Mouse (Mus musculus) right cerebral cortex, adult 2 months (tissue): ENCODE results near the gene Trim80.
A peak's percentile ranks its signal among the peaks of the same experiment; 100 is the strongest.

Source experiments
- DNase-seq, 2 experiments: peaks; one replicate each; pipeline ENCODE4 v3.0.0; 2021 to 2022; ENCODE audit warnings: low spot score in 2 of 2

Trim80 gene

DNA sequence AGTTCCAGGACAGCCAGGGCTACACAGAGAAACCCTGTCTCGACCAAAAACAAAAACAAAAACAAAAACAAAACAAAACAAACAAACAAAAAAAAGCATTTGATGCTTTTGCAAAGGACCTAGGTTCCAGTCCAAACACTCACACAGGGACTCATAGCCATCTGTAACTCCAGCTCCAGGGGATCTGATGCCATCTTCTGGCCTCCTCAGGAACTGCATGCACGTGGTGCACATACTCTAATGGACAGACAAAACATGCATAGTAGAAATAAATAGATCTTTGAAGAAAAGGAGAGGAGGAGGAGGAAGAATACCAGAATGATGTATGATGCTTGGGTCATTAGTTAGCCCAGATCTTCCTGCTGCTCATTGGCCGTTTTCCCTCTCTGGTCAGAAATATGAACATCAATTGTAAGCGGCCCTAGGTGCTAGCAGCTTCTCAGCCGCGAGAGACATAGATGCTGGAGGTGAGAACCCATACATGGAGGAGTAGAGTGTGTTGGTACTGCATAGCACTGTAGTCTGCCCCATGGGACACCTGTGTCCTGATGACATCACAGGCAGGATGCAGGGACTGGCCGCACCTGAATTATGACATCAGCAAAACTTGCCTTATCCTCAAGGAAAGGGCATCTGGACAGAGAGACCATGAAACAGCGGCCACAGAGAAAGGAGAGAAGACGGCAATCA, at the start of gene Trim80:
Gene Trim80, plus strand, starts transcription at position 640 of the 690 bp plus-strand sequence.
- no peak for DNase-seq

DNA sequence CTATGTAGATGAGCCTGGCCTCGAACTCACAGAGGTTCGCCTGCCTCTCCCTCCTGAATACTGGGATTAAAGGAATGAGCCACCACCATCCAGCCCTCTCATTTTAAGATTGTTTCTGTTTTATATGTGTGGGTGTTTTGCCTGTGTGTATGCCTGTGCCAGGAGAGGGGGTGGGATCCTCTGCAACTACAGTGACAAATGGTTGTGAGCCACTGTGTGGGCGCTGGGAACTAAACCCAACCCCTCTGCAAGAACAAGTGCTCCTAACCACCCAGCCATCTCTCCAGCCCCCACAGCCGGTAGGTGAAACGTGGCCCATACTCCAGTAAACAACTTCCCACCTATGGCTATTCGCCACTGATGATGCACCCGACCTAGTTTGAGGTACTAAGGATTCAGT, 49.0 kb upstream of the Trim80 start:
- DNase-seq, result no peak

DNA sequence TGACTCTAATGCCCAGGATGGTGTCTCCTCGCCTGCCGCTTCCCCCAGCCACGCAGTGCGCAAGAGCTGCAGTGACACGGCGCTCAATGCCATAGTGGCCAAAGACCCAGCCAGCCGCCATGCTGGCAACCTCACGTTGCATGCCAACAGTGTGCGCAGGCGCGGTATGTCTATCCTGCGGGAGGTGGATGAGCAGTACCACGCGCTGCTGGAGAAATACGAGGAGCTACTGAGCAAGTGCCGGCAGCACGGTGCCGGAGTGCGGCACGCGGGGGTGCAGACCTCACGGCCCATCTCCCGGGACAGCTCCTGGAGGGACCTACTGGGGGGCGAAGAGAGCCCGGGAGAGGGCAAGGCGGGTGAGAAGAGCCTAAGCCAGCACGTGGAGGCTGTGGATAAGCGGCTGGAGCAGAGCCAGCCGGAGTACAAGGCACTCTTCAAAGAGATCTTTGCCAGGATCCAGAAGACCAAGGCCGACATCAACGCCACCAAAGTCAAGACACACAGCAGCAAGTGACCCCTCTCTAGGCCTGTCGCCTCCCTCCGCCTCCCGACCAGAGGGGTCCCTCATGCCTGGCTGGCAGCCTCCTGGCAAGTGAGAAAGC, 46.5 kb upstream of the Trim80 start:
- no peak for DNase-seq

DNA sequence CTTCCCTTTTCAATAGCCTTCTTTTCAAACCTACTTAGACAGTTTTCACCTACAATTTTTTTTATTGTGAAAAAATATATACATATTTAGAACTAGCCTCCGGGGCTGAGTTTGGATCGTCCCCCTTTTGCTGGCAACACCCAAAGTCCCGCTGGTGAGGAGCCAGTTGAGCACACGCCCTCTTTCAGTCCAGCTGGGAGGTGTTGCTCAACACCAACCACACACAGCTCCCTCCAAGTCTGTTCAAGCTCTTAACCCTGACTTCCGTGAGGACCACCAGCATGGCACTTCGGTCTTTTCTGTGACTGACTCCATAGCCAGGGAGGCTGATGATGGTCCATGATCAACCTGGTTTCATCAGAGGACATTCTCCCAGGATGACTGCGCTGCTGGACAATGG, 42.3 kb upstream of the Trim80 start:
- no peak for DNase-seq

DNA sequence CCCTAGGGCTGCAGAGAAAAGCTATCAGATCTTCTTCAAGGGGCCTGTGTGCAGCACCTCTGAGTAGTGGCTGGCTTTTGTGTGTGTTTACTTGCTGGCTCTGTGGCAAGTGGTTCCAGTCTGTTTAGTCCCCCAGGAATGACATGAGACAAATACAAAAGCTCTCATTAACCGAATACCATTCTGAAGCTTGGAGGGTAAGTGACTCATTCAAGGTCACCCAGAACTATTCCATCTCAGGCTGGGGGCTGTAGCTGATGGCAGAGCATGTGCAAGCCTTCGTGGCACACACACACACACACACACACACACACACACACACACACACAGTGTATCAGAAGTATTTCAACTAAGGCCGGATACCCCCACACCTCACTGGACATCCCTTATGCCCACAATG, 40.2 kb upstream of the Trim80 start:
- DNase-seq, result no peak

DNA sequence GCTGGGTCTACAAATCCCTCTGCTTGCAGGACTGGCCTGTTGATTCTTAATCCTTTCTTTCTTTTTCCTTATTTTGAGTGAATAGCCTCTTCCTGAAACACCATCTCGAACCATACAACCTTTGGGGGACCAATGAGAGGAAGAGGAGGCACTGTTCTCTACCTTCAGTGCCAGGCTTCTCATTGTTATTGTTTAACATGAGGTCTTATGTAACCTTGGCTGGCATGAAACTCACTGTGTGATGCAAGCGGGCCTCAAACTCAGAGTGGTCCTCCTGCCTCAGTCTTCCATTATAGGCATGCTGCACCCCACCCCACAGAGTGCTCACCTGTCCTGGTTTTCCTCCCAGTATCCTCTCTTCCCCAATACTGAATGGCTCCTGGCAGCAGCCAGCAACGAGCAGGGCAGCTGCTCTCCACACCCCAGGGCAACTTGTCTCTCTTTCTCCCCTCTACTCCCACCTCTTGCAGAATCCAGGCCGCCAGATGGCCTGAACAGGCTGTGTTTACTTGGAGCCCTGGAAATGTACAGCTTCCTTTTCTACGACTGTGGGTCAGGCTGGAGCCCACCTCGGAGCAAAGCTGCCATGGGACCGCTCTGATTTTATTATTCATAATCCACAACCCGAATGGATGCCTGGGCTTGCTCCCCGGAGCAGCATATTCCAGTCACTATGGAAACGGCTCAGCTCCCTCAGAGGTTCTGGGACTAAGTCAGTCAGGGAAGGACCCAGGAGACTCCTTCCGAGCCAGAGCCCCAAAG, 39.5 kb upstream of the Trim80 start:
- DNase-seq, result peak; percentile 56 to 66

DNA sequence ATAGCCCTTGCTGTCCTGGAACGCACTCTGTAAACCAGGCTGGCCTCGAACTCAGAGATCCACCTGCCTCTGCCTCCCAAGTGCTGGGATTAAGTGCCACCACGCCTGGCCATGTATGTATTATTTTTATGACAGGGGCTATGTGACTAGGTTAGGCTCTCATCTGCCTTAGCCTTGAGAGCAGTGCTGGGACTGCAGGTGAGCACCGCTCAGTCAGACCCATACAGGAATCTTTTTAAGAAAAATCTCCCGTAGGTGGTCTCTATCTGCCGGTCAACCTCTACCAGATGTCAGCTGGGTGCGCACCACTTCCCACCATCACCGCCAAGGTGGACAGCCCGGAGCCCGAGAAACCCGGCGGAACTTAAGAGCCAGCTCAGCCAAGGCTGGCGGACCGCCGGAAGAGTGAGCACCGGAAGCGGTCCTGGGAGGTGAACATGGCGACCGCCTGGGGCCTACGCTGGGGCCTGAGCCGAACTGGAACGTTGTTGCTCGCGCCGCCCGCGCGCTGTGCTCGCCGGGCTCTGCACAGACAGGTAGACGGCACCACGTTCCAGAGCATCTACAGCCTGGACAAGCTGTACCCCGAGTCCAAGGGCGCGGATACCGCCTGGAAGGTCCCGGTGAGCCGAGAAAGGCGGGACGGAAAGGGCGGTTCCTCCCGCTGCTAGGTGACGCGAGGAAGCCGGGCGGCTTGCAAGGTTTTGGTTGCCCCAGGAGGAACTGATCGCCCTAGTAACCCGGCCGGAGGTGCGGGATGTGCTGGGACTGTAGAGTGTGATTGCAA, 36.8 kb upstream of the Trim80 start, which contains the start of gene Mrpl58:
Gene Mrpl58, plus strand, starts transcription at position 415 of the 787 bp plus-strand sequence.
- peak; percentile 84 to 92 for DNase-seq

DNA sequence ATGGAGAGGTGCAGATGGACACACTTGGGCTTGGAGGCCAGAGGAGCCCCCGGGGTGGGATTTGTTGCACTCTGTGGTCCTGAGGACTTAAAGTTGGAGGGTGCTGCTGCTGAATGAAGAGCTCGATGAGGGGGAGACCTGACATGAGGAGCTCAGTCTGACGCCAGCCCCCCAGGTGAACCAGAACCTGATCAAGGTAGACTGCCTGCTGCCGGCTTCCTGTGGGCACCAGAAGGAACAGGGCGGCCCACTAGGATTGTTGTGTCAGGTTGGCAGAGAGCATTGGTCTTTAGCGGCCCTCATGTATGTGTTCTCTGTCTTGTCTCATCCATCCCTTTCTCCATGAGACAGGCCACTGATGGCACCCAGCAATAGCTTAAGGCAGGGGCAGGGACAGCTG, 34.6 kb upstream of the Trim80 start:
- no peak for DNase-seq

DNA sequence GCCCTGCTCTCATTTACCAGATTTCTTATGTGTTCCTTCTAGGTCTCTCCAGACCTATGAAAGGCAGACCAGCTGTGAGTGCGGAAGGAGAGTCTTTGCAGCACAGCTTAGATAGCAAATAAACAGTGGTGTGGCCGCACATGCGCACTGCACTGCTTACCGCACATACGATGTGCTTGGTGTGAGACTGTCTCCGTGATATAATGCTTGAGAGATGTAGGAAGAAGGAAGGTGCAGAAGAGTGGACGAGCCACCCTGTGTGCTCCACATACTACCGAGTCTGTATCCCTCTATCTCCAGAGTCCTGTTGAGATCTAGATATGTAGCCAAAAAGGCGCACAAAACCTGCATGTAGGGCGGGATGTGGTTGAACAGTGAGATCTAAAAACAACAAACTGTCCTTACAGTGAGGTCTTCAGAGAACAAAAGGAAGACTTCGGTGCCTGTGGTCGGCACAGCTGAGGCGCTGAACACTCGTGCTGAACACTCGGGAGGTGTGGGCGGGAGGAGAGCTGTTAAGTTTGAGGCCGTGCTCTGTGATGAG, 33.4 kb upstream of the Trim80 start:
- no peak for DNase-seq

DNA sequence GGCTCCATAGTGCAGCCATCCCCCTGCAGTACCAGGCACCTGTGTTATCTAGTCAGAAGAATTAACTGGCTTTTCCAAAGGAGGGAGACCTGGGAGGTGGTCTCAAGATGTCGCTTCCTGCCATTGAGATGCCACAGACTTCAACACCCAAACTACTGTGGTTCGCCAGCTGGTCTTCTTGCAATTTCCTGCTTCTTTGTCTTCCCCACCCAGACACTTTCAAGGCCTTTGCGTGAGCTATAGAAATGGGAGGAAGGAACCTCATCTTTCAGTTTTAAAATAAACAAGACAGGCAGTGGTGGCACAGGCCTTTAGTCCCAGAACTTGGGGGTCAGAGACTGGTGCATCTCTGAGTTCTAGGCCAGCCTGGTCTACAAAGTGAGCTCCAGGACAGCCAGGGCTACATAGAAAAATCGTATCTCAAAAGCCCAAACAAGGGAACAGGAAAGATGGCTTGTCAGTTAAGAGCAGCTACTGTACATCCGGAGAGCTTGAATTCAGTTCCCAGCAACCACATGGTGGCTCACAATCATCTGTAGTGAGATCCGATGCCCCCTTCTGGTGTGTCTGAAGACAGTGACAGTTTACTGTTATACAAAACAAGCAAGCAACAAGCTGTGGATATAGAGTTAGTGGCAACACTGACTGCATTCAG, 32.0 kb upstream of the Trim80 start:
- DNase-seq, result no peak

DNA sequence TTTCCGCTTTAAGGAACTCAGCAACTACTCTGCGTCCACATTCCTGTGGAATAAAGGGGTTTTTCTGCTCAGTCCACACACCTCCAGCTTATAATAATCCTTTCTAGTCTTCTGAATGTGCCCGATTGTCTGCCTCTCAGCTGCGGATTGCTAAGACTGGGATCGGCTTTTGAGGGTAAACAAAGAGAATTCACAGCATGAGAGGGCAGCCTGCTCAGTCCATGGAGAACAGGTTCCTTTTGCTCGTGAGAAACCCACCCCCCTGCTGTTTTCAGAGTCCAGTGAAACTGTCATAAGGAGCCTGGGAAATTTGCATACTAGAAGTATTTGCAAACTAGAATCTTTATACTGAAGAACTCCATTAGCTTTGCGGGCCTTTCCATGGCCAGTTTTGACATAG, 30.8 kb upstream of the Trim80 start:
- DNase-seq, result no peak

DNA sequence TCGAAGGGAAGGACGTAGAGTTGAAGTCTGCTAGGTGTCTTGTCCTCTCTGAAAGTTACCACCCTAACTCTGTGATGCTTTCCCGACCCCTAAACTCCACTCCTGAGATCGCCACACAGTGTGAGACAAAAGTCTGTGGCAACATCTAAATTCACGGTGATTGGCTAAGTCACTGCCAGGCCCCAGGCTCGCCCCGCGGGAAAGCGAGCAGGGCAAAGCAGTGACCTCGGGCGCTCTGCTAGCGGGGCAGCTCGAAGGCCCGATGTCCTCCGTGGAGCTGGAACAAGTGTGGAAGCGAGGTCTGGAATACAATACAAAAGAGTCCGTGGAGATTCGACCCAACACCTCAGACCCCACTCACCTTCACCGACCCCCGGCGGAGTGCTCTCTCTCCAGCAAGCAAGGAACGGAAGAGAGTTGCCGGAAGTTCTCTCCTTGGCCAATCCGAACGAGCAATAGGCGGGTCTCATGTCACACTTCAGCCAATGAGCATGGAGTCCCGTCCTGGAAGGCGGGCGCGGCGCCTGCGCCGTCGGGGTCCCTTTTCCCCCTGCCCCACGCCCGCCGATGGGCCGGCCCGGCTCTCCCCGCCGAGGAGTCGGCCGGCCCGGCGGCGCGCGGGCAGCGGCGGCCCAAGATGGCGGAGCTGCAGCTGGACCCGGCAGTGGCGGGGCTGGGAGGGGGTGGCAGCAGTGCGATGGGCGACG, 20.7 kb upstream of the Trim80 start, which contains the start of the genes Atp5h and Kctd2:
Gene Atp5h, minus strand, starts transcription at position 432 of the 707 bp plus-strand sequence.
Gene Kctd2, plus strand, starts transcription at position 598 of the 707 bp plus-strand sequence.
- DNase-seq, result peak; percentile 91 to 94

DNA sequence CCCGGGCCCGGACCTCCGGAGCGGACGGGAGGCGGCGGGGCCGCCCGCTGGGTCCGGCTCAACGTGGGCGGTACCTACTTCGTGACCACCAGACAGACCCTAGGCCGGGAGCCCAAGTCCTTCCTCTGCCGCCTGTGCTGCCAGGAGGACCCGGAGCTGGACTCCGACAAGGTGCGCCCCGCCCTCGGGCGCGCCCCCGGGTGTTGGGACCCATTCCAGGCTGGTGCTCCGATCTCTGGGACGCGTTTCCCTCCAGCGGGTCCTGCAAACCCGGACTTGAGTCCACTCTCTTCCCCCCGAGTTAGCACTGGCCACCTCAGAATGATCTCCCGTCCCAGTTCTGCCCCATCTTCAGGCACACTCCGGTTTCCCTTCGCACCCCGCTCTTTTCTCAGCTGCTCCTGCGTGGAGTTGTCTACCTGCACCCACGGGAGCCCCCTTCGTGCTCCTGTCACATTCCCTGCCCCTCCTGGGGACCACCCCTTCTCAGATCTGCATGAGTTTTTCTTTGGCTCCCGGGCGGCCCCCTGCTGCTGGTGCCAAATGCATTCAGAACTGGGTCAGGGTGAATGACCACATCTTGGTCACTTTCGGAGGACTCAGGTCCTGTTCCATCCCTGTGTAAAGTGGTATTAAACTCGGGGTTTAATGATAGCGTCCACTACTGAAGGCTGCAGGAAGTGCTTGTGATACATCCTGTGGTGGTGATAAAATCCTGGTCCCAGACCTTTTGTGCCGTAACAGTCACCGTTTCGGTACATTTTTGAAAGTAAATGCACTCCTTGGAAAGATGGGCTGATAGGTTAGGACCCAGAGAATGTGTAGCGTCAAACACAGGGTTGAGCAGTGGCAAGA, 19.8 kb upstream of the Trim80 start:
- peak in 1 of 2 experiments; percentile 67 for DNase-seq

DNA sequence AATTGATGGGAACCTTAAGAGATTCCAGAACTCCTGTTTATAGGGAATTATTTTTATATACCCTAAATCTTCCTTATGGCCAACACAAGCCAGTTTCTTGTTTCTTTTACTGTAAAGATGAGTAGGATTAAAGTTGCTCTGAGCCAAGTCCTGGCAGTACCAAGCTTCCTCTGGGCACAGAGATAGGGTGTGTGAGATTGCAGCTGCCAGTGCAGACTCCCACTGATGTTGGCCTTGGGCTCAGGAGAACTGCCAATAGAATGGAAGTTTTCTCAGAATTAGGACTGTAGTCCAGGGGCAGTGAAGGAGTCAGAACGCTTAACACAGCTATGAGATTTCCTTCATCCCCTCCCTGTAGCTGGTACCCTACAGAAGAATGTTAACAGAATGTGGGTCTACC, 19.0 kb upstream of the Trim80 start:
- DNase-seq, result no peak

DNA sequence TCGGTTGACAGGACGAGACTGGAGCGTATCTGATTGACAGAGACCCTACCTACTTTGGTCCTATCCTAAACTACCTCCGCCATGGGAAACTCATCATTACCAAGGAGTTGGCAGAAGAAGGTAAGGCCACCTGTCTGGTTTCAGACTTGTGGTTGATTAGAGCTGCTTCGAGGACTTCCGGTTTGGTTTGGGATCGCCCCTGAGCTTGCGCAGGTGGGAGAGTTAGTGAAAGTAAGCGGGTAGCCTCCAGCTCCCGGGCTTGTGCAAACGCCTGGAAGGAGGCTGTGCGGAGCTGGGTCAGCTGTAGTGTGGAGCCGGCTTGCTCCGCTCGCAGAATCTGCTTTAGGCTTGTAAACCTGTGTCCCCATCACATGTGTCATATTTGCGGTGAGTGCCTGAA, 18.4 kb upstream of the Trim80 start:
- no peak for DNase-seq

DNA sequence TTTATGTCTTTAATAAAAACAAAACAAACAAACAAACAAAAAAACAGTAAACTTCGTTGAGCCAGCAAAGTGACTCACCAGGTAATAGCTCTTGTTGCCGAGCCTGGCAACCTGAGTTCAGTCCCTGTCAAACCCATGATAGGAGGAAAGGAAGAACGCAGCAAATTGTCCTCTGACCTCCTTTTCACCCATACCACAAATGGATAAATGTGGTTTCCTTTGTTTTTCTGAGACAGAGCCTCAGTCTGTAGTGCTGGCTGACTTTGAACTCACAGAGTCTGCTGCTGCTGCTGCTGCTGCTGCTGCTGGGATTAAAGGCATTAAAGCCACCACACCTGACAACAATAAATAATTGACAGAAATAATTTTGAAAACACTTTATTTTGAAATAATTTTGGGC, 17.3 kb upstream of the Trim80 start:
- DNase-seq, result no peak

DNA sequence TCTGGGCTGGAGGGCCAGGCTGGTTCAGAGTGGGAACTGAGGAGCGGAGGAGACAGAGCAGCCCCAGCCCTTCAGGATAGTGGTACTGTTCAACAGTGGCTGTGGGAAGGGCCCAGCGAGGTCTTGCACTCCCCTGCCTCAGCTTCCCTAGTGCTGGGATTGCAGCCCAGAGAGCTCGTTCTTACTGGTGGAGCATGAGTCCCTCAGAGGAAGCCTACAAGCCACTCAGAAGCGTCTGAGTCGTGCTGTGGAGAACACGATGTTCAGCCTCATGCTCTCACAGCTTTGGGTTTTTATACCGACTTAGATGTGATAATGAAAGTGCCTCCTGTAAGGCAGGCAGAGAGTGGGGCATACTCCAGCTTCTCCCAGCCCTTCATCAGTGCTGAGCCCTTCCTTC, 15.7 kb upstream of the Trim80 start:
- DNase-seq, result no peak

DNA sequence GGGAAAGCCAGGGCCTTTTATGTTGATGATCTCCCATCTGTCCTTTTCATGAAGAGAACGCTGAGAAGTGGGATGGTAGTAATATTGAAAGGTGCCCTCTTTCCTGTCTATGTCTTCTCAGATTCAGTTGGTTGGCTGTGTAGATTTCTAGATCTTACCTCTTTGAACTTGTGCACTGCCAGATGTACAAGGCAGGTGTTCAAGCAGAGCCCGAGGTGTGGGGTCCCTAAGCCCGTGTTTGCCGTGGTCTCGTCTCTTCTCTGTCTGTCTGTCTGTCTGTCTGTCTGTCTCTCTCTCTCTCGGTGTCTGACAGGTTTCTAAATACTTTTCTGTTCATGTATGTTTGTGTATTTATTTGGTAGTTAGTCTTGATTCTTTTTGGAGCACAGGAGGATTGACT, 14.7 kb upstream of the Trim80 start:
- DNase-seq, result no peak
